Mouse (Mus musculus) CH12.LX (cell line): ENCODE data around the gene Fam57a. TPM values are rescaled to one million over a fixed set of nuclear protein-coding genes. Genes with fewer than 3 reads are reported as not detected.

ENCODE experiments used
- DNase-seq: peaks from one replicate; pipeline ENCODE4 v3.0.0-alpha.2; 2013; ENCODE audit errors: extremely low read depth
- H3K27ac ChIP-seq: 2 replicates; pipeline ENCODE4 v1.5.1; 2012; ENCODE audit warnings: low read depth, mild to moderate bottlenecking, control low read depth, moderate library complexity; ENCODE audit not compliant: insufficient read depth
- H3K27me3 ChIP-seq: replicated peaks from 2 replicates; pipeline ENCODE3; 2012; ENCODE audit warnings: inconsistent platforms
- H3K36me3 ChIP-seq, 2 experiments: replicated peaks in 1 of 2; 2 replicates each; pipeline versions ENCODE3 to v1.6.1; 2012; ENCODE audit warnings: inconsistent platforms in 1 of 2, low read length in 1 of 2, mild to moderate bottlenecking in 1 of 2, mixed read lengths in 1 of 2, moderate library complexity in 1 of 2; ENCODE audit not compliant: control insufficient read depth in 1 of 2, insufficient read depth in 1 of 2
- H3K4me1 ChIP-seq, 2 experiments: 2 replicates each; pipeline ENCODE4 v1.6.1; 2012; ENCODE audit warnings: inconsistent platforms in 1 of 2, moderate library complexity in 1 of 2; ENCODE audit not compliant: insufficient read depth in 2 of 2, control insufficient read depth in 1 of 2
- H3K4me2 ChIP-seq: 2 replicates; pipeline ENCODE4 v1.6.1; 2012; ENCODE audit warnings: low read depth, mild to moderate bottlenecking, control low read depth; ENCODE audit not compliant: poor library complexity, insufficient read depth, severe bottlenecking
- H3K4me3 ChIP-seq, 3 experiments: fragments of 150-350 bp in 1 of 3; sonication (generic) in 1 of 3; replicated peaks in 1 of 3; 2 replicates each; pipeline versions ENCODE3 to v1.5.1; 2011 to 2012; ENCODE audit warnings: low read depth in 2 of 3, low read length in 2 of 3, mild to moderate bottlenecking in 2 of 3, moderate library complexity in 2 of 3, control low read depth in 1 of 3, improper control_type of control experiment in 1 of 3, inconsistent platforms in 1 of 3, mixed read lengths in 1 of 3; ENCODE audit not compliant: poor library complexity in 1 of 3
- H3K79me2 ChIP-seq: replicated peaks from 2 replicates; pipeline ENCODE4 v1.6.1; 2012; ENCODE audit warnings: mild to moderate bottlenecking, moderate library complexity; ENCODE audit not compliant: control insufficient read depth, poor library complexity, insufficient read depth, severe bottlenecking; ENCODE audit errors: extremely low read depth
- H3K9ac ChIP-seq: 2 replicates; pipeline ENCODE4 v1.6.1; 2012; ENCODE audit warnings: low read depth, mild to moderate bottlenecking, control low read depth, moderate library complexity; ENCODE audit not compliant: insufficient read depth
- H3K9me3 ChIP-seq: replicated peaks from 2 replicates; pipeline ENCODE3; 2012; ENCODE audit warnings: low read length, inconsistent platforms, mixed read lengths
- BHLHE40 ChIP-seq: IDR thresholded peaks from 2 replicates; pipeline ENCODE4 v1.6.1; 2011; ENCODE audit warnings: mild to moderate bottlenecking, low read depth, low read length, improper control_type of control experiment
- CHD2 ChIP-seq: IDR thresholded peaks from 2 replicates; pipeline ENCODE4 v1.6.1; 2011; ENCODE audit warnings: low read length, improper control_type of control experiment
- CTCF ChIP-seq, 2 experiments: IDR thresholded peaks in 1 of 2; conservative IDR thresholded peaks in 1 of 2; 2 replicates each; pipeline ENCODE4 v1.5.1; 2011 to 2012; ENCODE audit warnings: low read depth in 2 of 2, low read length in 2 of 2, improper control_type of control experiment in 1 of 2, inconsistent platforms in 1 of 2, mild to moderate bottlenecking in 1 of 2, moderate library complexity in 1 of 2
- EP300 ChIP-seq: IDR thresholded peaks from 2 replicates; pipeline ENCODE4 v1.6.1; 2011; ENCODE audit warnings: low read length, improper control_type of control experiment
- ETS1 ChIP-seq: conservative IDR thresholded peaks from 2 replicates; pipeline ENCODE4 v1.6.1; 2012; ENCODE audit warnings: low read depth, mild to moderate bottlenecking, inconsistent platforms, low read length, improper control_type of control experiment, moderate library complexity
- GABPA ChIP-seq: IDR thresholded peaks from 2 replicates; pipeline ENCODE4 v1.6.1; 2012; ENCODE audit warnings: low read depth, low read length, improper control_type of control experiment, inconsistent platforms; ENCODE audit not compliant: insufficient replicate concordance
- IRF4 ChIP-seq: IDR thresholded peaks from 2 replicates; pipeline ENCODE4 v1.6.1; 2014; ENCODE audit warnings: low read depth, mild to moderate bottlenecking, inconsistent platforms, low read length, improper control_type of control experiment
- JUN ChIP-seq: IDR thresholded peaks from 2 replicates; pipeline ENCODE4 v1.6.1; 2011; ENCODE audit warnings: low read depth, mild to moderate bottlenecking, low read length, improper control_type of control experiment, moderate library complexity; ENCODE audit not compliant: insufficient read depth
- KAT2A ChIP-seq: IDR thresholded peaks from 2 replicates; pipeline ENCODE4 v1.6.1; 2012; ENCODE audit warnings: low read length, improper control_type of control experiment, inconsistent platforms; ENCODE audit not compliant: insufficient replicate concordance
- MAFK ChIP-seq: IDR thresholded peaks from 2 replicates; pipeline ENCODE4 v1.6.1; 2011; ENCODE audit warnings: low read length, improper control_type of control experiment; ENCODE audit not compliant: insufficient replicate concordance
- POLR2A ChIP-seq: IDR thresholded peaks from 2 replicates; pipeline ENCODE4 v1.6.1; 2011; ENCODE audit warnings: low read depth, mild to moderate bottlenecking, improper control_type of control experiment, low read length
- RAD21 ChIP-seq: IDR thresholded peaks from 2 replicates; pipeline ENCODE4 v1.6.1; 2011; ENCODE audit warnings: low read depth, mild to moderate bottlenecking, low read length, improper control_type of control experiment, moderate library complexity
- SIN3A ChIP-seq: IDR thresholded peaks from 2 replicates; pipeline ENCODE4 v1.6.1; 2012; ENCODE audit warnings: low read length, improper control_type of control experiment, inconsistent platforms
- SMC3 ChIP-seq: IDR thresholded peaks from 2 replicates; pipeline ENCODE4 v1.6.1; 2011; ENCODE audit warnings: low read depth, low read length, improper control_type of control experiment
- TBP ChIP-seq: conservative IDR thresholded peaks from 2 replicates; pipeline ENCODE4 v1.6.1; 2011; ENCODE audit warnings: low read depth, low read length, improper control_type of control experiment
- USF2 ChIP-seq: conservative IDR thresholded peaks from 2 replicates; pipeline ENCODE4 v1.6.1; 2011; ENCODE audit warnings: low read depth, low read length, improper control_type of control experiment
- ZC3H11A ChIP-seq: IDR thresholded peaks from 2 replicates; pipeline ENCODE4 v1.6.1; 2012; ENCODE audit warnings: low read depth, mild to moderate bottlenecking, inconsistent platforms, low read length, improper control_type of control experiment
- dilution Hi-C: fragments of 300-500 bp; cut with MboI; formaldehyde crosslinking; loops from 2 replicates; pipeline ENCODE4 v1.14.3; 2020; ENCODE audit warnings: low sequenced_read_pairs; ENCODE audit not compliant: extremely low pct_unique_long_range_greater_than_20kb, extremely low pct_ligation_motif_present
- in situ Hi-C: fragments of 300-500 bp; cut with MboI; formaldehyde crosslinking; loops from 3 replicates; pipeline ENCODE4 v1.14.3; 2019; ENCODE audit warnings: low sequenced_read_pairs, low pct_ligation_motif_present, low pct_unique_long_range_greater_than_20kb, mixed read lengths
- polyA plus RNA-seq: library from polyadenylated mRNA; unstranded; fragments of >175 nt; gene quantifications from 2 replicates; pipeline ENCODE4 v1.2.1, GENCODE M21; 2012; ENCODE audit warnings: low read depth; ENCODE audit not compliant: insufficient read length
- total RNA-seq, 2 experiments: library from RNA; depleted of rRNA; stranded (reverse); fragments of 300-350 nt in 1 of 2; fragments of >200 nt in 1 of 2; gene quantifications; 2 replicates each; pipeline ENCODE4 v1.2.3; 2012 to 2014

Fam57a gene
- total and polyA plus RNA-seq, 3 experiments: 3.9 to 10.2 (median 7.0) TPM

DNA sequence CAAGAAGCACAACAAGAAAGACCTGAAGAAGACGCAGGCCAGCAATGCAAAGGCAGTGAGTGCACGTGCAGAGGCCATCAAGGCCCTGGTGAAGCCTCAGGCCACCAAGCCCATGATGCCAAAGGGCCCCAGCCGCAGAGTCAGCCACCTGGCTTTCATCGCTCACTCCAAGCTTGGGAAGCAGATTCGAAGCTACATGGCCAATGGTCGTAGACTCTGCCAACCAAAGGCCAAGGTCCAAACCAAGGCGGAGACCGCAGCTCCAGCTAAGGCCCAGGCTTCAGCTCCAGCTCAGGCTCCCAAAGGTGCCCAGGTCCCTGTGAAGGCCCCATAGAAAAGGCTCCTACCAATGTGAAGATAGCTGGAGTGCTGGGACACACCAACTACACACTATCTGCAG lies 35.1 kb upstream of the Fam57a start:
- Histone ChIP-seq H3K4me1 (no peaks in the 10 kb centered on the region), H3K9ac (no peak overlapping the region), H3K27me3 (no peaks in the 10 kb centered on the region), H3K9me3 (no peaks in the 10 kb centered on the region), H3K4me3 (no peak overlapping the region), H3K27ac (no peak overlapping the region), H3K36me3 (peaks cover 15 to 61% of the 10 kb centered on the region in 2 experiments), H3K79me2 (no peaks in the 10 kb centered on the region), H3K4me2 (no peak overlapping the region)
- DNase-seq: no peak
- dilution Hi-C loops (no loop called here), in situ Hi-C loops (no loop called here)
- no peak for TF ChIP-seq BHLHE40
- TF ChIP-seq TBP: no peak
- TF ChIP-seq IRF4: no peak
- TF ChIP-seq USF2: no peak
- no peak for TF ChIP-seq EP300

DNA sequence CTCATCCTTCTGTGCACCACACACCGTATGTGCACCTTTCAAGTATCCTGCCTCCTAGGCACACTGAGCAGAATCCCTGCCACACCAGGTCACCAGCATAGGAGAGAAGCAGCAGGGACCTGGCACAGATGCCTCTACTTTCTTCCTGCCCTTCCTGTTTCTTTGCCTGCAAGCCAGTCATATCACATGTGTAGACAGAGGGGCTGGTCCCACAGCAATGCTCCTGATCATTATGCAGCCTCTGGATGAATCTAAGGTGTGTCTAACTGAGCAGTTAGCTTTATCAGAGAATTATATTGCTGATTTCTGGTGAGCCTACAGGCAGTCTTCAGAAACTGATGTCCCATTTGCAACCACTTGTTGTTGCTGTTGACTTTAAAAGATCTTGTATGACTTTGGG lies 34.3 kb upstream of the Fam57a start:
- H3K4me2 ChIP-seq: no peak overlapping the region
- peaks cover 19 to 66% of the 10 kb centered on the region in 2 experiments for H3K36me3 ChIP-seq
- H3K9ac ChIP-seq: no peak overlapping the region
- in situ Hi-C loops: no loop called here
- TF ChIP-seq TBP: no peak
- TF ChIP-seq JUN: no peak
- no peak for TF ChIP-seq CTCF (conservative IDR thresholded peaks at IDR 0.05 in 1 of 2, IDR thresholded peaks at IDR 0.05 in 1 of 2; ENCODE audit: low read depth in 2 of 2, low read length in 2 of 2)
- TF ChIP-seq MAFK: no peak
- TF ChIP-seq RAD21: no peak
- TF ChIP-seq USF2: no peak
- TF ChIP-seq BHLHE40: no peak
- no peak for TF ChIP-seq SIN3A
- TF ChIP-seq SMC3: no peak
- no peak for TF ChIP-seq GABPA
- no peak for TF ChIP-seq CHD2
- TF ChIP-seq KAT2A: no peak
- no peak for TF ChIP-seq ETS1
- no peak for TF ChIP-seq POLR2A
- TF ChIP-seq ZC3H11A: no peak
- TF ChIP-seq, all 38 proteins: peak for 0
- no peaks in the 10 kb centered on the region for H3K27me3 ChIP-seq
- DNase-seq: no peak
- H3K9me3 ChIP-seq: no peaks in the 10 kb centered on the region
- H3K4me3 ChIP-seq: no peak overlapping the region
- no peaks in the 10 kb centered on the region for H3K79me2 ChIP-seq
- H3K4me1 ChIP-seq: no peaks in the 10 kb centered on the region
- no peak overlapping the region for H3K27ac ChIP-seq
- dilution Hi-C loops: no loop called here
